Mouse (Mus musculus) embryo, embryonic 10.5 days (tissue): ENCODE measurements at regions not wholly inside any gene's neighbourhood (a gene's known extent, or its start where the extent isn't known, plus 50 kb on each side); places are given as distances from the start of the nearest gene placed in this dataset.
A peak's percentile ranks its signal among the peaks of the same experiment; 100 is the strongest.

Experiments
- DNase-seq: peaks from one replicate; pipeline ENCODE4 v3.0.0-alpha.2; 2015; ENCODE audit warnings: low spot score

- DNase-seq: peak; percentile 70
These were observed 550.5 kb upstream of the Btbd3 start for GRCm38 (mm10) chr2:137705724-137706422.

GRCm38 (mm10) chr2:137704948-137705723, 551.2 kb upstream of the Btbd3 start:
- DNase-seq: peak; percentile 71

GRCm38 (mm10) chr2:137704565-137704947, 551.8 kb upstream of the Btbd3 start:
- no peak for DNase-seq

- DNase-seq: no peak
These were observed 552.3 kb upstream of the Btbd3 start for GRCm38 (mm10) chr2:137704051-137704450.

GRCm38 (mm10) chr2:137695885-137696284, 560.5 kb upstream of the Btbd3 start:
- no peak for DNase-seq

- DNase-seq: no peak
These were observed 562.3 kb upstream of the Btbd3 start for GRCm38 (mm10) chr2:137694020-137694419.

GRCm38 (mm10) chr2:137687208-137687607, 569.2 kb upstream of the Btbd3 start:
- no peak for DNase-seq

GRCm38 (mm10) chr2:137686735-137687134, 569.6 kb upstream of the Btbd3 start:
- DNase-seq: no peak

GRCm38 (mm10) chr2:137681762-137682161, 565.3 kb upstream of the Jag1 start:
- no peak for DNase-seq

- DNase-seq: no peak
These were observed 546.7 kb upstream of the Jag1 start for GRCm38 (mm10) chr2:137663171-137663570.

GRCm38 (mm10) chr2:137662216-137662615, 545.8 kb upstream of the Jag1 start:
- DNase-seq: no peak

- no peak for DNase-seq
These were observed 544.0 kb upstream of the Jag1 start for GRCm38 (mm10) chr2:137660449-137660848.

GRCm38 (mm10) chr2:137654296-137654695, 537.9 kb upstream of the Jag1 start:
- DNase-seq: no peak

- no peak for DNase-seq
These were observed 527.7 kb upstream of the Jag1 start for GRCm38 (mm10) chr2:137644160-137644559.

- DNase-seq: no peak
These were observed 527.0 kb upstream of the Jag1 start for GRCm38 (mm10) chr2:137643269-137644055.

GRCm38 (mm10) chr2:137635019-137635621, 518.7 kb upstream of the Jag1 start:
- DNase-seq: no peak

GRCm38 (mm10) chr2:137616637-137617036, 500.2 kb upstream of the Jag1 start:
- DNase-seq: no peak

GRCm38 (mm10) chr2:137613791-137614190, 497.3 kb upstream of the Jag1 start:
- DNase-seq: no peak

- DNase-seq: peak; percentile 2
These were observed 492.1 kb upstream of the Jag1 start for GRCm38 (mm10) chr2:137608506-137608905.

- DNase-seq: no peak
These were observed 481.7 kb upstream of the Jag1 start for GRCm38 (mm10) chr2:137598136-137598535.

GRCm38 (mm10) chr2:137594509-137594908, 478.1 kb upstream of the Jag1 start:
- no peak for DNase-seq

- no peak for DNase-seq
These were observed 475.1 kb upstream of the Jag1 start for GRCm38 (mm10) chr2:137591551-137591950.
